In genomic region chr8:95709579-95709978, GRCm38 (mm10) we compare ENCODE assay signal across 26 mouse cellular contexts. TPM values are rescaled to one million over a fixed set of nuclear protein-coding genes. Genes with fewer than 3 reads are reported as not detected.
DNase-seq lines count a peak whose midpoint lies in the region; ATAC-seq lines count a peak whose summit lies in the region.
"Had no signal": no experiment of that assay in that cellular context is flagged by ENCODE, and none has a peak within 500 bp of the region (broad histone marks: within the 10 kb centered on the region; RNA-seq: fewer than 3 reads in every experiment).

No protein-coding gene starts in this region.

- H3K4me2 ChIP-seq in heart, embryonic 14.5 days (ENCODE audit: low read length), result no peak overlapping the region
- no peak overlapping the region for H3K4me2 ChIP-seq in liver, embryonic 12.5 days
- H3K4me2 ChIP-seq: forebrain, embryonic 13.5 days; heart, embryonic 12.5 days; hindbrain, embryonic 12.5 days; intestine, embryonic 15.5 days; liver, embryonic 13.5 days had no signal

- H3K27me3 ChIP-seq in heart, embryonic 14.5 days (ENCODE audit: control insufficient read depth, insufficient read depth, low read length), result no peaks in the 10 kb centered on the region
- H3K27me3 ChIP-seq in liver, embryonic 12.5 days (replicated peaks), result peaks cover 28% of the 10 kb centered on the region
- H3K27me3 ChIP-seq: forebrain, embryonic 13.5 days; heart, embryonic 12.5 days; hindbrain, embryonic 12.5 days; intestine, embryonic 15.5 days had no signal

- ATAC-seq in heart, embryonic 14.5 days (ENCODE audit: insufficient number of reproducible peaks, insufficient read depth, low FRiP score, low read depth), result no peak
- no peak for ATAC-seq in liver, embryonic 12.5 days
- ATAC-seq: forebrain, embryonic 13.5 days; hindbrain, postnatal 0 days; intestine, embryonic 15.5 days had no signal

- 74% methylated on average over 7 of the region's 7 CpGs for WGBS in heart, embryonic 14.5 days
- WGBS in liver, embryonic 12.5 days (ENCODE audit: insufficient replicate concordance), result 68% methylated on average over 7 of the region's 7 CpGs

- H3K9me3 ChIP-seq in heart, embryonic 14.5 days (ENCODE audit: control insufficient read depth, low read length), result no peaks in the 10 kb centered on the region
- H3K9me3 ChIP-seq in liver, embryonic 12.5 days (replicated peaks), result no peaks in the 10 kb centered on the region
- H3K9me3 ChIP-seq: forebrain, embryonic 13.5 days; G1E; heart, embryonic 12.5 days; hindbrain, embryonic 12.5 days; intestine, embryonic 15.5 days; liver, embryonic 13.5 days had no signal

- peak overlapping the region; percentile 56; the same call in 1 of the 2 replicates for H3K9ac ChIP-seq in heart, embryonic 14.5 days (ENCODE audit: low read length)
- no peak overlapping the region for H3K9ac ChIP-seq in liver, embryonic 12.5 days
- H3K9ac ChIP-seq: forebrain, embryonic 13.5 days; heart, embryonic 12.5 days; hindbrain, embryonic 12.5 days; intestine, embryonic 15.5 days; liver, embryonic 13.5 days had no signal

- peaks cover 6 to 18% of the 10 kb centered on the region in 2 experiments; a peak in 3 of 4 replicates for H3K4me1 ChIP-seq in heart, embryonic 14.5 days (ENCODE audit: control insufficient read depth in 2 of 2, insufficient read depth in 2 of 2, low read length in 2 of 2)
- peaks cover 28% of the 10 kb centered on the region for H3K4me1 ChIP-seq in liver, embryonic 12.5 days

- DNase-seq in heart, postnatal 10 days, result no peak
- DNase-seq in kidney, adult 9 months, result peak; percentile 75
- no peak for DNase-seq in kidney, postnatal 10 days
- DNase-seq in right cerebral cortex, postnatal 14 days, result peak; percentile 4
- no peak for DNase-seq in right cerebral cortex, adult 2 months (ENCODE audit: low spot score in 2 of 2)
- peak; percentile 58 to 72 for DNase-seq in kidney, postnatal 36 days
- DNase-seq: adrenal gland, adult 8-10 months; gastrocnemius, postnatal 10 days; heart, postnatal 36 days; left cerebral cortex, postnatal 4 days; liver, embryonic 13.5 days; lung, adult 2 months; lung, postnatal 14 days; midbrain, embryonic 14.5 days; retina, postnatal 1 day; thymus, postnatal 4 days had no signal

- no peak overlapping the region for H3K27ac ChIP-seq in heart, embryonic 14.5 days (replicated peaks in 1 of 2; ENCODE audit: control insufficient read depth in 1 of 2, insufficient read depth in 1 of 2, low read depth in 2 of 2, low read length in 2 of 2)
- no peak overlapping the region for H3K27ac ChIP-seq in liver, embryonic 12.5 days
- H3K27ac ChIP-seq: forebrain, embryonic 13.5 days; hindbrain, embryonic 12.5 days; hindbrain, postnatal 0 days; intestine, embryonic 15.5 days; liver, embryonic 13.5 days had no signal

- H3K36me3 ChIP-seq in heart, embryonic 14.5 days (ENCODE audit: control insufficient read depth, insufficient read depth, low read length), result peaks cover 90% of the 10 kb centered on the region
- no peaks in the 10 kb centered on the region for H3K36me3 ChIP-seq in liver, embryonic 12.5 days
- H3K36me3 ChIP-seq: G1E; intestine, embryonic 15.5 days; liver, embryonic 13.5 days had no signal

- H3K4me3 ChIP-seq in heart, embryonic 14.5 days (ENCODE audit: control insufficient read depth in 1 of 2, insufficient read depth in 1 of 2, low read depth in 1 of 2, low read length in 2 of 2), result no peak overlapping the region
- no peak overlapping the region for H3K4me3 ChIP-seq in liver, embryonic 12.5 days
- H3K4me3 ChIP-seq: erythroblast, embryonic 14.5 days; forebrain, embryonic 13.5 days; heart, embryonic 12.5 days; hindbrain, embryonic 12.5 days; intestine, embryonic 15.5 days; liver, embryonic 13.5 days had no signal

- intact Hi-C loops in heart, postnatal 10 days (cut with DNase I), result no loop called here

RNA-seq across cellular contexts. Expression of gene Setd6, which starts 6.1 kb away (rescaled TPM):
- polyA plus RNA-seq in heart, embryonic 14.5 days (2014; fragmentation: Nextera tagmentation; extraction: Ambion mirVana), result 16.1 and 17.7 TPM in 2 replicates
- total RNA-seq in heart, postnatal 10 days (2021), result 10 to 100 TPM; 10.2 to 12.5 TPM
- polyA plus RNA-seq in liver, embryonic 12.5 days (2016; fragmentation: Nextera tagmentation; extraction: Ambion mirVana), result 29.8 and 32.7 TPM in 2 replicates

RNA-seq across cellular contexts. Expression of gene Ndrg4, which starts 32.8 kb away (rescaled TPM):
- polyA plus RNA-seq in heart, embryonic 14.5 days (2014; fragmentation: Nextera tagmentation; extraction: Ambion mirVana), result 309 and 325 TPM in 2 replicates
- 100 to 1,000 TPM; 319 to 334 TPM for total RNA-seq in heart, postnatal 10 days (2021)
- 1.9 and 2.1 TPM in 2 replicates for polyA plus RNA-seq in liver, embryonic 12.5 days (2016; fragmentation: Nextera tagmentation; extraction: Ambion mirVana)
- total RNA-seq: monocyte, adult 5-6 weeks had no signal
- polyA plus RNA-seq: G1E had no signal

Comparison
In these comparisons a context has a peak if more than half of its experiments do, and no peak if none do; other contexts are left out.
1. DNase-seq: peak in kidney, adult 9 months (single experiment), right cerebral cortex, postnatal 14 days (single experiment) and kidney, postnatal 36 days (2 of 2); none in heart, postnatal 10 days (0 of 2), kidney, postnatal 10 days (single experiment) and right cerebral cortex, adult 2 months (0 of 2).
2. RNA of gene Ndrg4, which starts 32.8 kb away (polyA plus RNA-seq): 309 to 325 TPM in heart, embryonic 14.5 days; 1.9 to 2.1 TPM in liver, embryonic 12.5 days; every median in the first group is over 10 times any median in the second.